Mouse (Mus musculus): ENCODE results near the gene Adra1d.

The Adra1d gene

DNA sequence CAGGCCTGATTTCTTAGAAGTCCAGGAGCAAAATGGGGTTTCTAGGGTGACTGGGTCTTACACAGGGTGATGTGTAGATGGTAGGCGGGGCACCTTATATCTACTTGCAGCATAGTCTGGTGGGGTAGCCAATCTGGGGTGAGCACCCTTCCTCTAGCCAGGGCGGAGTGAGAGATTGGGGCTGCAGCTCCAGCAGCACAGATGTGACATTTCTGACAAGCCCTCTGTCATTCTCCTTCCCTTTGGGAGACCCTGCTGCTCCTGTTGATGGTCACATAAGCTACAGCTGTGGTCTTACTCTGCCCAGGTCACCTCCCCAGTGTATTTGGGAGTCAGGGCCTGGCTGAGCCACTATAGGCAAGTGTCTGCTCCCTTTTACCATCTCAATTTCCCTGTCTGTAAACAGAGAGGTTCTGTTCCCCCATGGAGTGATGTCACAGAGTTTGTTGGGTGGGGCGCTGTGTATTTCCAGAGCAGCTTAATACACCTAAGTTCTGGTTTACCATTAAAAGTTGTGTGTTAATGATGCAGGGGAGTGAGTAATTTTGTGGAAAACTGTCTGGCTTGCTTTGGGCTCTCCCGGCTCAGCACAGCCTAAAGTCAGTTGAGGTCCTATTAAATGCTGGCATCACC lies 64.7 kb downstream of the Adra1d start:
- DNase-seq (ENCODE audit: low read depth, low spot score): no peak

DNA sequence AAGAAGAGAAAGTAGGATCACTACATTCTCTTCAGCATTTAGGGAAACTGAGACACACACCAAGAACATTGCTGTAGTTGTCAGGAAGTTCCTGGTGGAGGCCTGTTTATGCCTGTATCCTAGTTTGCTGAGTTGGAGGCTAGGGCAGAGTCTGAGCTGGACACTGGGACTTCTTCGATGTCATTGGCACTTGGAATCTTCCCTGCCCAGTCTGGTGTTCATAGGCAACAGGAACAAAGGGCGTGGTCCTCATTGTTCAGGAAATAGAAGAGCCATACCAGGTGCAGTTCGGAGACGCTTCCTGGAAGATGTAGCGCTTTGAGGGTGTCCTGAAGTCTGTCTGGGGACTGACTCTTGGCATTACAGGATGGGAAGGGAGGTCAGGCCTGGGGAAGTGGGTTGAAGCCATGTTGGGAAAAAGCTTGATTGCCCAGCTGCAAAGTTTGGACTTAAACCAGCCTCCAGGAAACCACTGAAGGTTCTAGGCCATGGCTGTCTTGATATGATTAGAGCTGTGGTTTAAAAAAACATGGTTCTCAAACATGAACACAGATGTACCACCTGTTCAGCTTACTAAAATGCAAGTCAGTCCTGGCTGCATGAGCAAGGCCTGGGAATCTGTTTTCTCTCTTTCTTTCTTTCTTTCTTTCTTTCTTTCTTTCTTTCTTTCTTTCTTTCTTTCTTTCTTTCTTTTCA lies 65.8 kb downstream of the Adra1d start:
- DNase-seq (ENCODE audit: low read depth, low spot score): no peak
